Mouse (Mus musculus): ENCODE results near the gene Larp4b.
A peak's percentile ranks its signal among the peaks of the same experiment; 100 is the strongest.

The Larp4b gene

GRCm38 (mm10) chr13:9125193-9125592, 31.5 kb downstream of the Larp4b start:
- no peak for DNase-seq

DNA sequence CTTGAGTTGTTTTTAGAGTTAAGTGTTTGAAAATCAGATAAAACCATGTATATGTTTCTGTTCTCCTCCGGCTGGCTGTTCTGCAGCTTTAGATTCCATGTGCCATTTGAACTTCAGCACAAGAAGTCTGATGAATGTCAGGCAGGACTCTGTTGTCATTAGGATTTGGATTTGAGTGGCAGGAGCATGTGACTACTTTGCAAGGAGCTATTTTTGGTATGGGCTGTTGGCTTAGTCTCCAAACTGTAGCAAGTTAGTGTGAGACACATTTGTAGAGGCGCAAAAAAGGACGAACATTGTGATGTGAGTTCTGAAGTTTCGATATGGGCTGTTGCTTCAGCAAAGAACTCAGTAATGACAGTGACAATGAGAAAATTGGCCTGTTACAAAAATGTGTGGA, 34.0 kb downstream of the Larp4b start:
- DNase-seq = no peak

DNA sequence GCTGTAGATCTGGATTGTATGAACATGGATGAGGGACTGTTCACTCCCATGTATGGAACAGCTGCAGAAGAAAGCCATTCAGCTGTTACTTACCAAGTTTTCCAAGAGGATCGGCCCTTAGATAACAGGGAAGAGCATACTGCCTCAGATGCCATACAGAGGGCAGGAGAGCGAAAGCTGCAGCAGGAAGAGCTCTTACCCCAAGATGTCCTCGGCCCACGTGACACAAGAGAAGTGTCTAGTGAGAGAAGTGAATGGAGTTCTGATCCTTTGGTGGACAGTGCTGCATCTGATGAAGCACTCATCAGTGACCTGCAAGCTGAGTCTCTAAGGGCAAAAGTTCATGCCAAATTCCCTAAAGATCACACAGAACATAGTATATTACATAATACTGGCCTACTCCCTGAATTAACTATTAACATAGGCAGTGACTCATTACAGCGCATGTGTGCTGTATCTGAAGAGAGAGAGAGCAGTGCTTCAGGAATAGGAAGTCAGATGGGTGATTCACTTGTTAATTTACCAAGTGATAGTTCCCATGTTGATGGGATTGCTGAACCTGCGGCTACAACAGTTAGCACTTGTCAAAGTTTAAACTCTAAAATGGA, 35.1 kb downstream of the Larp4b start:
- no peak for DNase-seq

- no peak for DNase-seq
Observed at GRCm38 (mm10) chr13:9134421-9134820, 40.7 kb downstream of the Larp4b start.

DNA sequence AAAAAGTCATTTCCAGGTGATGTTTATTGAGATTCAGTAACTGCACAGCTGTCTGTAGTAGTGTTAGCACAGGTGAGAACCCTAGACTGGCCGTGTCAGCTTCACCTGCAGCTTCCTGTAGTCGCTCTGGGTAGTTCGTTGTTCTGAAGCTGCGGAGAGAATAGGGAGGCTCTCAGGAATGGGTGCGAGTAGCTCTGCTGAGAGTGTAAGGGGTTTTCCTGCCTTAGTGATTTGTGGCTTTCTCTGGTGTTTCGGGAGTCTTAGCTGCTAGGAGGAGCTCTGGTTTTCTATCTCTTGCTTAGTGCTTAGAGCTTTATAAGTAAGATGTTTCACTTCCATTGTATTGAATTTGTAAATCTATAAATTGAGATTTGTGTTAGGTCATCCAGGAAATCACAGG, 42.4 kb downstream of the Larp4b start:
- DNase-seq = no peak

- peak in 1 of 2 experiments; percentile 7 for DNase-seq
Observed at GRCm38 (mm10) chr13:9136733-9137132, 43.1 kb downstream of the Larp4b start.

- no peak for DNase-seq
Observed at GRCm38 (mm10) chr13:9139466-9139991, 45.8 kb downstream of the Larp4b start.

DNA sequence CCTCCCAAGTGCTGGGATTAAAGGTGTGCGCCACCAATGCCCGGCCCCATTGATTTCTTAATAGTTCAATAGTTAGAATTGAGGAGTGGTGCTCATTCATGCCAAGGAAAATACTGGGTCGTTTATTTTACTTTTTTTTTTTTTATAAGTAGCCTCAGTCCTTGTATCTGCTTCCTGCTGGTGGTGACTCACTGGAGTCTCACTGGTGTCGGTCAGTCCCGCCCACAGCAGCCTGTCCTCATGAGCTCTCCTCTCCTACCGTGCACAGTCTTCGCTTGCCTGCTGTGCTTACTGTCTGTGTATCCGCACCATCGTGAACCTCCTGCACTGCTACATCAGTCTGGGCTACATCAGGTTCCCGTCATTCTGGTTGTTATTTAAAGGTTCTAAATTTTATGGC, 46.5 kb downstream of the Larp4b start:
- no peak for DNase-seq

- no peak for DNase-seq
Observed at GRCm38 (mm10) chr13:9142371-9142770, 48.7 kb downstream of the Larp4b start.

DNA sequence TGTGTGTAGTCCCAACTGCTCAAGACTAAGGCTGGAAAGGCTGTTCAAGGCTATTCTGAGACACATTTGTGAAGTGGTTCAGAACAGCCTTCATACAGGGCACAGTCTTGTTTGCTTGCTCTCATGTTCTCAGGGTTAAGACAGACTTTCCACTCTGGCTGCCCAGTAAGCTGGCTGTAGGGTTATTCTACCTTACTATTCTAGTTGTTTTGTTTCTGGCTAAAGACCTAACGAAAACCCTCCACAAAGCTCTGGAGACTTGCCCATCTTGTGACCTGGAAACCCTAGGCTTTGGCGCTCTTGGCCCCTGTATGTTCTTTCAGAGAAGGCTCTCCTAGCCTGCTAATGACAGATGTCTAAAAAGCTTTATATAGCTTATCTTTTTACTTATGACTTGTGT, 55.1 kb downstream of the Larp4b start:
- DNase-seq = no peak

GRCm38 (mm10) chr13:9149473-9150217, 56.0 kb downstream of the Larp4b start:
- DNase-seq = no peak

DNA sequence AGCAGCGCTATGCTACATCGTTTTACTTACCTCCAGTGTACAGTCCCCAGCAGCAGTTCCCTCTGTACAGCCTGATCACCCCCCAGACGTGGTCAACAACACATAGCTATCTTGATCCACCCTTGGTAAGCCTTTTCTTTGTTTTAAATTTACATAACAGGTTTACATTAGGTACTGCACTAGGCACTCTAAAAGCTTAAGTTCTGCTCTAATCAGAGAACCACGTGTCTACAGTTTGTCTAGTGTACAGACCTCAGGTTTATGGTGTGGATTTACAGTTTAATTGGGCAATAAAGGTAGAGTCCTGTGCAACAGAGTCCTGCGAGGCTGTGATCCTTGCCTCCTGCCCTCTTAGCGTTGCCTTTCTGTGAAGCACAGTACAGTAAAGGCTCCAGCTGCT, 57.4 kb downstream of the Larp4b start:
- DNase-seq = no peak

GRCm38 (mm10) chr13:9151619-9152018, 57.9 kb downstream of the Larp4b start:
- DNase-seq = no peak

DNA sequence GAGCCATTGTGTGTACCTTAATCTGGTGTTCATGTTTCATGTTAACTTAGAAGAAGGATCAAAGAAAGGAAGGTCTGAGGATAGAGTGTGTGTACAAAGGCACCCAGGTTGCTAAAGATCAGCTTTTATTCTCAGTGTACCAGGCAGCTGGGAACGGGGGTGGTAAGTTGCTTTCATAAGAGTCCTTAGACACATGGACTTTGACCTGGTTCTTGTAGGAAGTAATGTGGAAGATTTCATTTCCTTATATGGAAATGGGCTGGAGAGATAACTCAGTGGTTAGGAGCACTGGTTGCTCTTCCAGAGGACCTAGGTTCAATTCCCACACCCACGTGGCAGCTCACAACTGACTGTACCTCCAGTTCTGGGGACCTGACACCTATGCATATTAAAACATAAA, 58.6 kb downstream of the Larp4b start:
- no peak for DNase-seq

DNA sequence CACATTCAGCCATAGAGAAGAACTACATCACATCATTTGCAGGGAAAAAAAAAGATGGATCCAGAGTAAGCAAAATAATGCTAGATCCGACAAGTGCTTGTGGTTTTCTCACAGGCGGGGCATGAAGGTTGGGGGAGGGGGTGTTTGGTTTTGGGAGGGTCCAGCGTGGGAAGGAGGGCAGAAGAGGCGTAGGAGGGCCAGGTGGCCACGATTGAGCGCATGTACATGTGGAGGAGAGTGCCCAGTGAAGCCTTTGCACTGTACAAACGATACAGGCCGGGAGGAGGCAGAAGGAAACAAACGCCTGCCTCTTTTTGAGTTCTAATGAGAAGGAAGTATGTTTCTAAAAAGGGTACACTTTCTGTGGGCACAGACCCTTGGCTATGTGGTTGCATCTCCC, 60.1 kb downstream of the Larp4b start:
- no peak for DNase-seq

DNA sequence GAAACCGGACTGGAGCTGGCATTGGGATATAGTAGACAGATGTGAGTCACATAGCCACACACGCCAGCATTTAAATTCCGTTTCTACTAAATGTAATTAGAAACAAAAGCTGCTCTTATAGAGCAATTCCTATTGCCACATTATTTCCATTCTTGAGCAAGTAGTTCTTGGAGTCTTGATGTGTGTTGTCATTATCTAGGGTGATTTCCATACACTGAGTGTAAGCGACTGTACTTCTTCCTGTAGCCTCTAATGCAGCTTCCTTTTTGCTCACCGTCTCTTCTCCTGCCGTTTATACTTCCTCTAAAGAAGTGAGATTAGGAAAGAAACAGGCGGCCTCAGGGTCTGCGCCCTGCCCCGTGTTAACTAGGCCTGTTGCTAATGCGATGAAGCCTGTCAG, 65.6 kb downstream of the Larp4b start:
- DNase-seq = no peak

DNA sequence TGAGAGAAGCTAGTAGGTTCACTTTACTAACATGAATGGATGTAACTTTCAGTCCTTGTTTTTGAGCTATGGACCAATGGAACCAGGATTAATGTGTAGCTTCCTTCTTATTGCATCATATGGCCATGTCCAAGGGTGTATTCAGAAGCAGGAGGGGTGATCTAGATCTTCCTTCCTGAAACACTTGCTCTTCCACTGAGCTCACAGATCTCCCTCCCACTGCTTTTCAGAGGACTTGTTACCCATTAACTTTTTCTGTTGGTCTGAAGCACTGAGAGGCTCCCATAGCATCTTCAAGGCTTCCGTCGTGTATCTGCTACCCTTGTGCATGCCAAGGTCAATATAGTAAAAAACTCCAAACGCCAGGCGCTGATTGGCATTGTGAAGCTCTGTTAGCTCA, 69.2 kb downstream of the Larp4b start:
- DNase-seq = no peak

DNA sequence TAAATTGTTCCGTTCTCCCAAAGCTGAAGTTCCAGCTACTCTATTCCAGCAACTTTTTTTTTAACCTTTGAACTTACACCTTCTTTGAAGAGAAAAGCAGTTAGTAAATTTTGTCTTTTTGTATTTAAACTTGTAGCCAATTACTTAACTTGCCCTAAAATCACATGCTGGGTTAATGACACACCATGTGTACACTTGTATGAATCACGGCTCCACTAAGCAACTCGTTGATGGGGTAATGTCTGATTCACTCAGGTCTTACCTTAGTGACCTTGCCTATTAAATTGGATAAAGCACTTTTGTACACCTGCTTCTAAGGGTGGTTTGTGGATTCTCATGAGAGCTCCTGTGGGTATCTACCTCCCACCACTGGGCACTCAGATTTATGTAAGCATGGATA, 74.2 kb downstream of the Larp4b start:
- no peak for DNase-seq

DNA sequence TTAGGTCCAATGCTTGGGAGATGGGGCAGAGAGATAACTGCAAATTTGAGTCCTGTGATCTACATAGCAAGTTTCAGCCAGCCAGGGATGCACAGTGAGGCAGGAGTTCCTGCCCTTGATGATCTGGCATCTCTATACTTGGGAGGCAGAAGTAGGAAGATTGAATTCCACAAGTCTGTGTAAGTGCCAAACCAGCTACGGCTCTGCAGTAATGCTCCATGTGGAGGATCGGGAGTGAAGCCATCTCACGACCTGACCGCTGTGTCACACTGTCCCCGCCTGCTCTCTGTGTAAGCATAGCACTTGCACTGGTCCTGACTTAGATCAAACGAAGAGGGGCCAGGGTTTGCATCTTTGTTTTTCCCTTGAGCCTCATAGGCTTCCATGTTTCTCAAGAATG, 75.9 kb downstream of the Larp4b start:
- no peak for DNase-seq

GRCm38 (mm10) chr13:9170726-9171125, 77.0 kb downstream of the Larp4b start:
- DNase-seq = no peak

DNA sequence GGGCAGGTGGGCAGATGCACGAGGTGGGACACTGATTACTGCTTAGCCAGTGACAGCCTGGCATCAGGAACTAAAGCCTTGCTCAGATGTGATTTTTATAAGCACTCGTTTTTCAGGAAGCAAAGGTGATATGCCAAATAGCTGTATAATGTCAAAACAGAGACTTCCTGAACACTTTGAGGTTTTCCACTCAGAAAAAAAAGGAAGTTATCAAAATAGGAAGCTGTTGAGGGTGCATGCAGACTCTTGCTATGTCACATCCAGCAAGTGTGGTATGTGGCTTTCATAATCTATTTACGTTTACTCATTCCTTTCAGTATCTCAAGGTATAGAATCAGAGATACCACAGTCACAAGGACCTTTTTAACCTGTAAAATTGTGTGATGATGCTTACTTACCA, 79.7 kb downstream of the Larp4b start:
- no peak for DNase-seq

- no peak for DNase-seq
Observed at GRCm38 (mm10) chr13:9175171-9175570, 81.5 kb downstream of the Larp4b start.

DNA sequence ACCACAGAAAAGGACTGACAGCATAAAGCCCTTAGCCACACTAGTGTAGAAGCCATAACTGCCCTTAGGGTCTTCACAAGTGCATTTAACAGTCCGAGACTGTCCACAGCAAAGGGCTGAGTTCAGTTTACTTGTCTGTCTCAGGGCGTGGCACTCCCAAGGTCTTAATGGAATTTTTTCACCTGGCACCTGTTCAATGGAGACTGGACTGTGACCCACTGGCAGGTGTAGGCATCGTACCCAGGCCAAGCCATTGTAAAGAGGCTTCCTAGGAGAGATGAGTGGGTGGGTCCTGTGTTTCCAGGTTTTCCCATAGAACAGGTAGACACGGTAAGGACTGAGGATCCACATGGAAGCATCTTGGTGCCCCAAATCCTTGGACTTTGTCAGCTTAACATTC, 84.6 kb downstream of the Larp4b start:
- DNase-seq = no peak

DNA sequence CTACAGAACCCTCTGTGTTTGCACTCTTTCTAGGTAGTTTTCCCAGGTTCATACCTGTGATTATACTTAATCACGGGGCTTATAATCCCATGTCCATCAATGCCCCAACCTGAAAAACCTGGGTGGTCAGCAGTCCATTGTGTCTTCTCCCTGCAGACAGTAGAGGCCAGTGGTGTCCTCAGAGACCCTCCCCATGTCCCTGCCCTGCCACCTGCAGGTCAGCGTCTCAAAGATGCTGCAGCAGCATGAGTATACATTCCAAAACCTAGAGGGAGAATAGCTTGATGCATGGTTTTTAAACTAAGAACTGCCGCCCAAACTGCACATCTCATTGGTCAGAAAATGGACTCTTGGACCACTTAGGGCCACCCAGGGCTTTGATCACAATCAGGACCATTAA, 85.0 kb downstream of the Larp4b start:
- DNase-seq = no peak

- DNase-seq = no peak
Observed at GRCm38 (mm10) chr13:9180221-9180620, 86.5 kb downstream of the Larp4b start.
